Comparison of ENCODE assay signal across 20 mouse cellular contexts in genomic region chr2:27430621-27431020, GRCm38 (mm10). TPM values are rescaled to one million over a fixed set of nuclear protein-coding genes. Genes with fewer than 3 reads are reported as not detected.
A peak's percentile ranks its signal among the peaks of the same experiment; 100 is the strongest.
DNase-seq lines count a peak whose midpoint lies in the region; ATAC-seq and TF ChIP-seq lines count a peak whose summit lies in the region.
"Had no signal": no experiment of that assay in that cellular context is flagged by ENCODE, and none has a peak within 500 bp of the region (broad histone marks: within the 10 kb centered on the region; RNA-seq: fewer than 3 reads in every experiment).

No protein-coding gene starts in this region.

- no peaks in the 10 kb centered on the region for H3K9me3 ChIP-seq in embryonic facial prominence, embryonic 13.5 days
- no peaks in the 10 kb centered on the region for H3K9me3 ChIP-seq in embryonic facial prominence, embryonic 10.5 days
- no peaks in the 10 kb centered on the region for H3K9me3 ChIP-seq in stomach, postnatal 0 days (ENCODE audit: control insufficient read depth, low read length)
- H3K9me3 ChIP-seq: limb, embryonic 10.5 days; liver, embryonic 12.5 days; lung, embryonic 15.5 days had no signal

- no peaks in the 10 kb centered on the region for H3K36me3 ChIP-seq in embryonic facial prominence, embryonic 13.5 days
- no peaks in the 10 kb centered on the region for H3K36me3 ChIP-seq in embryonic facial prominence, embryonic 10.5 days (replicated peaks)
- no peaks in the 10 kb centered on the region for H3K36me3 ChIP-seq in stomach, postnatal 0 days (ENCODE audit: control insufficient read depth, insufficient read depth, low read length)
- H3K36me3 ChIP-seq: limb, embryonic 10.5 days; liver, embryonic 12.5 days; lung, embryonic 15.5 days had no signal

- H3K4me2 ChIP-seq in embryonic facial prominence, embryonic 13.5 days, result no peak overlapping the region
- H3K4me2 ChIP-seq in stomach, postnatal 0 days (replicated peaks; ENCODE audit: low read depth), result no peak overlapping the region
- H3K4me2 ChIP-seq: hindbrain, embryonic 14.5 days; liver, embryonic 12.5 days; lung, embryonic 15.5 days had no signal

- 87% methylated on average over 7 of the region's 7 CpGs for WGBS in embryonic facial prominence, embryonic 13.5 days
- WGBS in embryonic facial prominence, embryonic 10.5 days, result 95% methylated on average over 7 of the region's 7 CpGs
- WGBS in stomach, postnatal 0 days, result 87% methylated on average over 7 of the region's 7 CpGs

- no peak overlapping the region for H3K27ac ChIP-seq in embryonic facial prominence, embryonic 13.5 days
- no peak overlapping the region for H3K27ac ChIP-seq in embryonic facial prominence, embryonic 10.5 days (replicated peaks)
- H3K27ac ChIP-seq in stomach, postnatal 0 days (replicated peaks), result no peak overlapping the region
- H3K27ac ChIP-seq: hindbrain, embryonic 14.5 days; limb, embryonic 10.5 days; liver, embryonic 12.5 days; lung, embryonic 15.5 days had no signal

- no peak for DNase-seq in embryonic facial prominence, embryonic 10.5 days (ENCODE audit: low spot score)
- DNase-seq in layer of hippocampus, adult 8-10 months (ENCODE audit: low spot score in 2 of 2), result peak; percentile 72 to 77
- peak; percentile 76 to 83 for DNase-seq in left cerebral cortex, postnatal 14 days (ENCODE audit: low spot score in 2 of 2)
- DNase-seq in right cerebral cortex, postnatal 4 days, result peak; percentile 35
- DNase-seq in thymus, postnatal 10 days (ENCODE audit: low spot score in 2 of 2), result no peak
- no peak for DNase-seq in stomach, postnatal 0 days (ENCODE audit: low spot score)
- DNase-seq: adrenal gland, postnatal 36 days; cerebellum, postnatal 36 days; heart, postnatal 10 days; kidney, adult 11 months; kidney, postnatal 10 days; thymus, adult 18-20 months had no signal

- intact Hi-C loops in left cerebral cortex, postnatal 14 days (cut with DNase I), result no loop called here

- TF ChIP-seq EP300 in stomach, postnatal 0 days (optimal IDR thresholded peaks at IDR 0.05), result no peak

- ATAC-seq in embryonic facial prominence, embryonic 13.5 days (ENCODE audit: insufficient number of reproducible peaks, insufficient read depth, low FRiP score, low TSS enrichment, low read depth), result no peak
- ATAC-seq in erythroblast, adult 5-6 weeks (replicated peaks; ENCODE audit: low FRiP score, poor library complexity, severe bottlenecking), result no peak
- no peak for ATAC-seq in stomach, postnatal 0 days (ENCODE audit: low FRiP score, low TSS enrichment)
- ATAC-seq: activated CD4-positive, CD25-positive, alpha-beta regulatory T cell, adult 4 months; liver, embryonic 12.5 days had no signal

- 0 out of 2 replicates have a peak overlapping the region, but pooled peaks have one; percentile 16 for H3K9ac ChIP-seq in embryonic facial prominence, embryonic 13.5 days
- no peak overlapping the region for H3K9ac ChIP-seq in stomach, postnatal 0 days (ENCODE audit: low read length)
- H3K9ac ChIP-seq: hindbrain, embryonic 14.5 days; liver, embryonic 12.5 days; lung, embryonic 15.5 days had no signal

- TF ChIP-seq CTCF in stomach, postnatal 0 days (IDR thresholded peaks at IDR 0.05; ENCODE audit: low read depth), result no peak

- peaks cover 16% of the 10 kb centered on the region for H3K4me1 ChIP-seq in embryonic facial prominence, embryonic 13.5 days
- peaks cover 24% of the 10 kb centered on the region for H3K4me1 ChIP-seq in embryonic facial prominence, embryonic 10.5 days
- H3K4me1 ChIP-seq in stomach, postnatal 0 days (replicated peaks; ENCODE audit: control insufficient read depth, insufficient read depth), result peaks cover 3% of the 10 kb centered on the region; the same call in 1 of the 2 replicates

- no peak overlapping the region for H3K4me3 ChIP-seq in embryonic facial prominence, embryonic 13.5 days
- H3K4me3 ChIP-seq in embryonic facial prominence, embryonic 10.5 days, result no peak overlapping the region
- no peak overlapping the region for H3K4me3 ChIP-seq in stomach, postnatal 0 days (ENCODE audit: low read depth, low read length)
- H3K4me3 ChIP-seq: limb, embryonic 10.5 days; liver, embryonic 12.5 days; lung, embryonic 15.5 days had no signal

- no peaks in the 10 kb centered on the region for H3K27me3 ChIP-seq in embryonic facial prominence, embryonic 13.5 days
- no peaks in the 10 kb centered on the region for H3K27me3 ChIP-seq in embryonic facial prominence, embryonic 10.5 days (replicated peaks; ENCODE audit: low read depth, poor library complexity, severe bottlenecking)
- H3K27me3 ChIP-seq in stomach, postnatal 0 days (ENCODE audit: control insufficient read depth, insufficient read depth, low read length), result no peaks in the 10 kb centered on the region
- H3K27me3 ChIP-seq: CH12.LX; lung, embryonic 15.5 days had no signal

RNA-seq across cellular contexts. Expression of gene Vav2, which starts 3.8 kb away (rescaled TPM):
- polyA plus RNA-seq in embryonic facial prominence, embryonic 13.5 days (2015; fragmentation: Nextera tagmentation; extraction: Ambion mirVana), result 5.2 and 5.4 TPM in 2 replicates
- 10.3 and 11.3 TPM in 2 replicates for polyA plus RNA-seq in embryonic facial prominence, embryonic 10.5 days (2016; fragmentation: Nextera tagmentation; extraction: Ambion mirVana)
- total RNA-seq in layer of hippocampus, adult 8-10 months (2022), result 10 to 100 TPM in 3 of 4 experiments, 1 to 10 TPM in 1; 9.1 to 12.9 (median 11.8) TPM
- 10 to 100 TPM; 15.9 to 18.9 TPM for total RNA-seq in left cerebral cortex, postnatal 14 days (2021)
- 0.77 and 2.3 TPM in 2 replicates for total RNA-seq in erythroblast, adult 5-6 weeks (2015; ENCODE audit: low replicate concordance)
- 1.7 and 2.5 TPM in 2 replicates for total RNA-seq in erythroblast, adult 5-6 weeks (2017; ENCODE audit: low replicate concordance)
- polyA plus RNA-seq in stomach, postnatal 0 days (2015; fragmentation: Nextera tagmentation; extraction: Ambion mirVana), result 2.7 and 2.9 TPM in 2 replicates

RNA-seq across cellular contexts. Expression of gene Brd3os, which starts 11.5 kb away (rescaled TPM):
- polyA plus RNA-seq in embryonic facial prominence, embryonic 13.5 days (2015; fragmentation: Nextera tagmentation; extraction: Ambion mirVana), result 15.4 and 15.7 TPM in 2 replicates
- polyA plus RNA-seq in embryonic facial prominence, embryonic 10.5 days (2016; fragmentation: Nextera tagmentation; extraction: Ambion mirVana), result 8.8 and 8.9 TPM in 2 replicates
- total RNA-seq in layer of hippocampus, adult 8-10 months (2022), result 10 to 100 TPM; 23.5 to 28.6 (median 27.9) TPM
- 10 to 100 TPM; 27.9 to 28.5 TPM for total RNA-seq in left cerebral cortex, postnatal 14 days (2021)
- not detected in 2 replicates for total RNA-seq in erythroblast, adult 5-6 weeks (2015; ENCODE audit: low replicate concordance)
- total RNA-seq in erythroblast, adult 5-6 weeks (2017; ENCODE audit: low replicate concordance), result not detected in 2 replicates
- polyA plus RNA-seq in stomach, postnatal 0 days (2015; fragmentation: Nextera tagmentation; extraction: Ambion mirVana), result 2.8 and 3.4 TPM in 2 replicates

Comparison
In these comparisons a context has a peak if more than half of its experiments do, and no peak if none do; other contexts are left out.
1. DNase-seq: peak in layer of hippocampus, adult 8-10 months (2 of 2), left cerebral cortex, postnatal 14 days (2 of 2) and right cerebral cortex, postnatal 4 days (single experiment); none in embryonic facial prominence, embryonic 10.5 days (single experiment), thymus, postnatal 10 days (0 of 2) and stomach, postnatal 0 days (single experiment).
2. RNA of gene Brd3os, which starts 11.5 kb away (total RNA-seq): 27.9 to 28.5 TPM in left cerebral cortex, postnatal 14 days and 23.5 to 28.6 TPM in layer of hippocampus, adult 8-10 months; not detected in erythroblast, adult 5-6 weeks; every median in the first group is over 10 times any median in the second.